Mouse (Mus musculus) testis, postnatal 14 days (tissue): ENCODE measurements around the gene Tmprss11e.

Source experiments
- DNase-seq: peaks from one replicate; pipeline ENCODE4 v3.0.0; 2021; ENCODE audit warnings: low spot score

The Tmprss11e gene

DNA sequence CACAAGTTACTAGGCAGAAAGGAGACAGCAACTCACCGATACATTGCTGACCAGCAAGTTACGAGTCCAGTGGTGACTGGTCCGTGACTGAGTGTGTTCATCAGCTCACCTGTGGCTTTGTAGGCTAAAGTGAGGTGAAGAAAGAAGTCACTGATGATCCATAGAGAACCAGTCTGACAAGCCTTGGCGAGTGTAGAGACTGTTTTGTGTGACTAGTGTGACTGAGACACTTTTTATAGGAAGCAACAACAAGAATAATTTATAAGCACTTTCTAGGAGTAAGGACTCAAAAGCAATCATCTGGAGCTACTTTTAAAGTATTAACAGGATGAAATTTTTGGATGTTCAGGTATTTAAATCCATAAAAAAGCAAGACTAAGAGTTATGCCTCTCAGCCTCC is at the start of gene Tmprss11e:
Gene Tmprss11e (minus strand): TSS at position 101 of the 400 bp plus-strand sequence.
- DNase-seq, result no peak

- no peak for DNase-seq
Measured at GRCm38 (mm10) chr5:86792807-86793206, 47.2 kb upstream of the Tmprss11e start.

GRCm38 (mm10) chr5:86792249-86792648 is 46.6 kb upstream of the Tmprss11e start:
- no peak for DNase-seq

DNA sequence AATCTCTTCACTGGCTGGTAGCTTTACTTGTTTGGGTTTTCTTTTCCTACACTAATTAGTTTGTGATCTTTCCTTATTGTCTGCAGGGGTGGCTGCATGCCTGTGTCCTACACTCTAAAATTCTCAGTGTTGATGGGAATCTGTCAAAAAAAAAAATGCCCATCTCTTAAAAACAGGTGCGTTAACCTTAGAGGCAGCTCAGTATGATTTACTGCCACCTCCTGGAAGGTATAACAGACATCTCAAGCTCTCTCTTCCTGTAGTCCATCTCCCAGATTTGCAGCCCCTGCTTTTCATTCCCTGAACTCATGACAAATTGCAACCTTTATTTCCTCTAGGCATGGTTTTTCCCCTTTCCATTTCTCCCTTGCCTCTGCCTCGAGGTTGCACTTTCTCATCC is 44.3 kb upstream of the Tmprss11e start:
- no peak for DNase-seq

GRCm38 (mm10) chr5:86786798-86787197 is 41.2 kb upstream of the Tmprss11e start:
- no peak for DNase-seq

GRCm38 (mm10) chr5:86784205-86784604 is 38.6 kb upstream of the Tmprss11e start:
- no peak for DNase-seq

GRCm38 (mm10) chr5:86783059-86783458 is 37.4 kb upstream of the Tmprss11e start:
- no peak for DNase-seq

DNA sequence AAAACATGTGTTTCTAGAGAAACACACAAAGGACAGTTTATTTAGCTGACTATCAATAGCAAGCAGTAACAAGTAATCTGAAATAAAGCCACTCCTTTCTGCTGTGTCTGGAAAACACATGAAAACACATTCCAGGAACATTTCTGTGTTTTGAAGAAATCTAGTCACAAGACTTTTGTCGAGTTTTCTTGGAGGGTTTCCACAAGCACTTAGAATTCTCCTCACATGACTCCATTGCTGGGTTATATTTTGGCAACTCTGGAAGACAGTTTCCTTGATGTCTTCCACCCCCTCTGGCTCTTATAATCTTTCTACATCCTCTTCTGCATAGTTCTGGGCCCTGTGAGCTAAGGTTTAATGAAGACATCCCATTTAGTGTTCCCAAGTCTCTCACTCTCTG is 32.9 kb upstream of the Tmprss11e start:
- no peak for DNase-seq

GRCm38 (mm10) chr5:86776941-86777340 is 31.3 kb upstream of the Tmprss11e start:
- no peak for DNase-seq

DNA sequence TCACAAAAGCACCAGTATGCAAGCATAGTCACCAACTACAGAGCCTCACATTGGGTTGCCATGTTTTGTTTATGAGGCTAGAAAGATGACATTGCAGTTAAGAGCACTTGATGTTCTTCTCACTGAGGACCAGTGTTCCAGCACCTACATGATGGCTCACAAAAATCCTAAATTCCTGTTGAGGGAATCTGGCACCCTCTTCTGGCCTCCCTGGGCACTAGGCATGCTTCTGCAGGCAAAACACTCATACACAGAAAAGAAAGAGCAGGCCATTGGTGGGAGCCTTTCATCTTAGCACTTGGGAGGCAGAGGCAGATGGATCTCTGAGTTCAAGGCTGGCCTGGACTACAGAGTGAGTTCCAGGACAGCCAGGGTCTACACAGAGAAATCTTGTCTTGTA is 25.4 kb upstream of the Tmprss11e start:
- DNase-seq, result no peak

- DNase-seq, result no peak
Measured at GRCm38 (mm10) chr5:86769015-86769658, 23.5 kb upstream of the Tmprss11e start.

DNA sequence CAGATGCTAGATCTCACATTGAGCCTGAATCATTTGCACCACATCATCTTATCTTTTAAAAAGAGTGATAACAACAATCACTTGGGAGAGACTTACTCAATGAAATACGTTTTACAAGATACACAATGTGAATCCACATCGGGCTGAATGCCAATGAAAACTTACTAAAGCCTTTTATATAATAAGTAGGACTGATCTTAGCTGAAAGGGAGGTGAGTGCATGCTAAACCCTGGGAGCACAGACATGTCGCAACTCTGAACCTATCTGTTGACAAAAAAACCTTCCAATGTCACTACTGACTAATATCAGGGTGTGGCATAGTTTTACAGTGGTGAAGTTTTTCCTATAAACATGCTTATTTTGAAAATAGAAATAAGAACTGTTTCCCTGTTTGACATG is 2.8 kb downstream of the Tmprss11e start:
- DNase-seq, result no peak

GRCm38 (mm10) chr5:86741146-86741545 is 4.5 kb downstream of the Tmprss11e start:
- no peak for DNase-seq

DNA sequence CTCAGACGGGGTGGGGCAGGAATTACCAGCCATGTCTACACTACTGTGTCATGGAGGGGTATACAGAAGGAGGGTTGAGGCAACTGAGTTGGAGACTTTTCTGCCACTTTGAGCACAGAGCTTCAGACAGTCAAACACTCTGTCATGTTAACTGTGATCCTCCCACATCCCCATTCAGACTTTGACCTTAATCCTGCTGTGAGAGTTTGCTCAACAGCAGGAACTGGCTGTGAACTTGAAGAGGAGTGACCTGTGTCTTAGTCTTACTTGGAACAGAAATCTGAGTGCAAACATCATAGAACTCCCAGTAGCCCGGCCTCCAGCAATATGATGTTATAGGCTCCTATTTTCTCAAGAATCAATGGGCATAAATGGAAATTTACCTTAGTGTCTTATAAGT is 9.8 kb downstream of the Tmprss11e start:
- DNase-seq, result no peak

- no peak for DNase-seq
Measured at GRCm38 (mm10) chr5:86730587-86730986, 15.0 kb downstream of the Tmprss11e start.

DNA sequence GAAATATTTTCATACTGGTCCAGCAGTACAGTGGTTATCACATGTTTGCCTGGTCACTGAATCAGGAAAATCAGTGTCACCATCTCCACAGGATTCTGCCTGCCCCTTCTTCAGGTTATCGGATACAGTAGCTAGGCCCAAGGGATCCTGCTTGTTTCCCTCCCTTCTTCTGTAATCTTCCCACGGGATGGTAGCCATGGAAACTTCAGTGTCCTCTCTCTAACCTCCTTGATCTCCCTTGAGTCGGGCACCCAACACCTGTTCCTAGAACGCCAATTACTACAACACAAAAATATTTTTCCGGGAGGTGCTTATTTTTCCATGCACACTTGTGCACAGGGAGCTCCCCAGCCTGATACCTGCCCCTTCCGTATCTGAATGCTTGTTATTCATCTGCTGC is 17.0 kb downstream of the Tmprss11e start:
- no peak for DNase-seq

DNA sequence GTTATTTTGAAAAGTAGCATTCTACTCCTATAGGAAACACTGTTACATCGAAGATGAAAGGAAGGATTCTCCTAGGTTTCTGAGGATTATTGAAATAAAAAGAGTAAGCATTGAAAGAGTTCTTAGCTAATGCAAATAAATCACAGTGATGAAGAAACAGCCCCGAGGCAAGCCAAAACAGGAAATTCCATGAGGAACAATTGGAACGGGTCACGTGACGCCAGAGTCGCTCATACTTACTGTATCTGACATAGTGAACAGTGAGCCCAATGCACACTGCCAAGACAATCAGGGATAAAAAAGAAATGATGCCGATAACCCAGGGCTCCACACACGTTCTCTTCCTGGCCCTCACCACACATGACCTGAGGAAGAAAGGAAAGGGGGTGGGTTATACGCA is 18.6 kb downstream of the Tmprss11e start:
- DNase-seq, result no peak

GRCm38 (mm10) chr5:86725021-86725420 is 20.6 kb downstream of the Tmprss11e start:
- no peak for DNase-seq

- no peak for DNase-seq
Measured at GRCm38 (mm10) chr5:86722820-86723460, 22.7 kb downstream of the Tmprss11e start.

GRCm38 (mm10) chr5:86714967-86715366 is 30.6 kb downstream of the Tmprss11e start:
- DNase-seq, result no peak

GRCm38 (mm10) chr5:86704923-86705322 is 40.7 kb downstream of the Tmprss11e start:
- no peak for DNase-seq

GRCm38 (mm10) chr5:86684667-86685066 is 60.9 kb downstream of the Tmprss11e start:
- peak; percentile 8 for DNase-seq

DNA sequence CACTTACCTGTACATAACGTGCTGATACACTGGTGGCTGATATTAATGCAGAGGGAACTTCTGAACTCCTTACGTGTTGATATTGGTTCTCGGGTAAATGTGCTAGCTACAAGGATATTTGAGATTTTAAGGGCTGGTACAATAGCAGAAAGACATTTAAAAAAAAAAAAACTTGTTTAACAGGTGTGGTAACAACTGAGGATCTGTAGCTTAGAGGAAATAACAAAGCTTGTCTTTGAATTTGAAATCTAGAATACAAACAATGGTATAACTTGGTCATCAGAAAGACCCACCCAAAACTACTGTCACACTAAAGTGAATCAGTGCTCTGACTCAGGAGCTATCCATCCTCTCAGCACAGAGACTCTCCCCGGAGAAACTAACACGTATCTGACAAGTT is 69.4 kb downstream of the Tmprss11e start, which contains the start of gene Tmprss11b:
Gene Tmprss11b (minus strand): TSS at position 101 of the 400 bp plus-strand sequence.
- no peak for DNase-seq
